Mouse (Mus musculus) adrenal gland, adult 18-20 months (tissue): ENCODE data around the gene Lsm7. TPM values are rescaled to one million over a fixed set of nuclear protein-coding genes. Genes with fewer than 3 reads are reported as not detected.
"Not testable (repeated sequence)": the region's sequence is repeated elsewhere in the genome, so short reads cannot be mapped to it uniquely, and the experiment has no call there.

Source experiments
- DNase-seq, 2 experiments: peaks; one replicate each; pipeline ENCODE4 v3.0.0; 2021 to 2022; ENCODE audit warnings: low spot score in 2 of 2
- microRNA-seq, 2 experiments: library from miRNA; unstranded; fragments of <30 nt; microRNA quantifications; one replicate each; pipeline ENCODE4 v1.2.0; 2021; ENCODE audit warnings: borderline number of aligned reads in 2 of 2
- total RNA-seq, 2 experiments: library from RNA; stranded (reverse); gene quantifications; 1 replicate in 1 of 2; 2 replicates in 1 of 2; pipeline ENCODE4 v1.2.3; 2021

Gene Lsm7
- total RNA-seq, 2 experiments from 2014 or later = 22.9 to 34.3 TPM

- no peak for DNase-seq
Measured at GRCm38 (mm10) chr10:80817164-80817563, 37.8 kb downstream of the Lsm7 start.

GRCm38 (mm10) chr10:80816303-80816702, 38.7 kb downstream of the Lsm7 start:
- not testable (repeated sequence) for DNase-seq

GRCm38 (mm10) chr10:80814800-80815199, 40.2 kb downstream of the Lsm7 start:
- DNase-seq = no peak

GRCm38 (mm10) chr10:80813366-80813765, 41.6 kb downstream of the Lsm7 start, which contains the start of gene Jsrp1:
TSS of gene Jsrp1 (minus strand) at chr10:80813498.
- no peak for DNase-seq

GRCm38 (mm10) chr10:80812391-80813041, 42.5 kb downstream of the Lsm7 start:
- no peak for DNase-seq

GRCm38 (mm10) chr10:80810084-80810483, 44.9 kb downstream of the Lsm7 start:
- DNase-seq = peak in 1 of 2 experiments; percentile 66

- DNase-seq = no peak
Measured at GRCm38 (mm10) chr10:80808985-80809632, 45.9 kb downstream of the Lsm7 start.

- DNase-seq = no peak
Measured at GRCm38 (mm10) chr10:80808099-80808984, 46.7 kb downstream of the Lsm7 start.

- peak; percentile 65 to 72 for DNase-seq
Measured at GRCm38 (mm10) chr10:80807057-80807627, 47.9 kb downstream of the Lsm7 start.

GRCm38 (mm10) chr10:80806341-80807056, 48.5 kb downstream of the Lsm7 start:
- no peak for DNase-seq

- peak; percentile 75 to 77 for DNase-seq
Measured at GRCm38 (mm10) chr10:80805925-80806324, 49.1 kb downstream of the Lsm7 start.

- no peak for DNase-seq
Measured at GRCm38 (mm10) chr10:80805322-80805721, 49.7 kb downstream of the Lsm7 start.

- DNase-seq = no peak
Measured at GRCm38 (mm10) chr10:80804916-80805315, 50.1 kb downstream of the Lsm7 start, which contains the start of gene Amh. TSS of gene Amh (plus strand) at chr10:80805243.

GRCm38 (mm10) chr10:80804340-80804739, 50.7 kb downstream of the Lsm7 start:
- DNase-seq = no peak

GRCm38 (mm10) chr10:80802996-80803395, 52.0 kb downstream of the Lsm7 start:
- DNase-seq = no peak

Small RNAs within 50 kb of the gene (microRNA-seq; reads per million reads assigned to microRNA genes)
- gene Mir1982 = 3.3 to 3.7 reads per million in 2 experiments

Other genes with a start within 250 kb of the Lsm7 start
- 1 to 10 TPM; 2.6 to 3.0 TPM for gene Gm49322, start 249.2 kb downstream of the Lsm7 start, total RNA-seq
- gene Csnk1g2, start 232.4 kb downstream of the Lsm7 start, total RNA-seq = 100 to 1,000 TPM; 134 to 140 TPM
- gene Btbd2, start 198.1 kb downstream of the Lsm7 start, total RNA-seq = 10 to 100 TPM; 51.4 to 58.5 TPM
- 100 to 1,000 TPM; 162 to 331 TPM for gene Mknk2, start 177.1 kb downstream of the Lsm7 start, total RNA-seq
- 10 to 100 TPM; 16.1 to 29.6 TPM for gene Mob3a, start 153.2 kb downstream of the Lsm7 start, total RNA-seq
- 10 to 100 TPM; 11.0 to 18.0 TPM for gene Izumo4, start 153.0 kb downstream of the Lsm7 start, total RNA-seq
- gene Ap3d1, start 112.9 kb downstream of the Lsm7 start, total RNA-seq = 100 to 1,000 TPM in 1 of 2 experiments, 10 to 100 TPM in 1; 97.1 to 104 TPM
- 10 to 100 TPM; 61.0 to 66.4 TPM for gene Dot1l, start 100.0 kb downstream of the Lsm7 start, total RNA-seq
- gene Sf3a2, start 57.0 kb downstream of the Lsm7 start, total RNA-seq = 10 to 100 TPM; 47.8 to 50.5 TPM
- 10 to 100 TPM; 69.0 to 87.2 TPM for gene Plekhj1, start 56.6 kb downstream of the Lsm7 start, total RNA-seq
- 1 to 10 TPM in 1 of 2 experiments, under 1 TPM in 1; 0.83 to 1.5 TPM for gene Amh, start 50.0 kb downstream of the Lsm7 start, total RNA-seq
- 1 to 10 TPM; 4.0 to 7.3 TPM for gene Jsrp1, start 41.7 kb downstream of the Lsm7 start, total RNA-seq
- gene Oaz1, start 28.6 kb downstream of the Lsm7 start, total RNA-seq = 100 to 1,000 TPM; 903 to 981 TPM
- gene Lingo3, start 11.2 kb downstream of the Lsm7 start, total RNA-seq = 1 to 10 TPM; 4.1 to 6.3 TPM
- gene Sppl2b, start 66 bp upstream of the Lsm7 start, total RNA-seq = 10 to 100 TPM; 24.0 to 28.3 TPM
- under 1 TPM; 0.10 to 0.13 TPM for gene Tmprss9, start 16.6 kb upstream of the Lsm7 start, total RNA-seq
- 100 to 1,000 TPM; 208 to 219 TPM for gene Timm13, start 45.8 kb upstream of the Lsm7 start, total RNA-seq
- 10 to 100 TPM; 14.1 to 15.2 TPM for gene Lmnb2, start 63.0 kb upstream of the Lsm7 start, total RNA-seq
- gene Gadd45b, start 74.9 kb upstream of the Lsm7 start, total RNA-seq = 10 to 100 TPM; 34.1 to 75.0 TPM
- 10 to 100 TPM in 1 of 2 experiments, 1 to 10 TPM in 1; 7.0 to 11.1 TPM for gene Gng7, start 159.7 kb upstream of the Lsm7 start, total RNA-seq
- 1 to 10 TPM; 1.7 to 1.8 TPM for gene Diras1, start 170.5 kb upstream of the Lsm7 start, total RNA-seq
- gene Slc39a3, start 182.2 kb upstream of the Lsm7 start, total RNA-seq = 10 to 100 TPM; 25.6 to 44.1 TPM
- 100 to 1,000 TPM; 220 to 229 TPM for gene Sgta, start 205.0 kb upstream of the Lsm7 start, total RNA-seq
- 10 to 100 TPM; 34.0 to 64.4 TPM for gene Thop1, start 214.8 kb upstream of the Lsm7 start, total RNA-seq
- 1 to 10 TPM in 1 of 2 experiments, under 1 TPM in 1; 0.93 to 1.3 TPM for gene Creb3l3, start 243.7 kb upstream of the Lsm7 start, total RNA-seq